Mouse (Mus musculus) CH12.LX (cell line): ENCODE data around the gene Cryab. TPM values are rescaled to one million over a fixed set of nuclear protein-coding genes. Genes with fewer than 3 reads are reported as not detected.

Source experiments
- DNase-seq: peaks from one replicate; pipeline ENCODE4 v3.0.0-alpha.2; 2013; ENCODE audit errors: extremely low read depth
- H3K27ac ChIP-seq: 2 replicates; pipeline ENCODE4 v1.5.1; 2012; ENCODE audit warnings: low read depth, mild to moderate bottlenecking, control low read depth, moderate library complexity; ENCODE audit not compliant: insufficient read depth
- H3K27me3 ChIP-seq: replicated peaks from 2 replicates; pipeline ENCODE3; 2012; ENCODE audit warnings: inconsistent platforms
- H3K36me3 ChIP-seq, 2 experiments: replicated peaks in 1 of 2; 2 replicates each; pipeline versions ENCODE3 to v1.6.1; 2012; ENCODE audit warnings: inconsistent platforms in 1 of 2, low read length in 1 of 2, mild to moderate bottlenecking in 1 of 2, mixed read lengths in 1 of 2, moderate library complexity in 1 of 2; ENCODE audit not compliant: control insufficient read depth in 1 of 2, insufficient read depth in 1 of 2
- H3K4me1 ChIP-seq, 2 experiments: 2 replicates each; pipeline ENCODE4 v1.6.1; 2012; ENCODE audit warnings: inconsistent platforms in 1 of 2, moderate library complexity in 1 of 2; ENCODE audit not compliant: insufficient read depth in 2 of 2, control insufficient read depth in 1 of 2
- H3K4me2 ChIP-seq: 2 replicates; pipeline ENCODE4 v1.6.1; 2012; ENCODE audit warnings: low read depth, mild to moderate bottlenecking, control low read depth; ENCODE audit not compliant: poor library complexity, insufficient read depth, severe bottlenecking
- H3K4me3 ChIP-seq, 3 experiments: fragments of 150-350 bp in 1 of 3; sonication (generic) in 1 of 3; replicated peaks in 1 of 3; 2 replicates each; pipeline versions ENCODE3 to v1.5.1; 2011 to 2012; ENCODE audit warnings: low read depth in 2 of 3, low read length in 2 of 3, mild to moderate bottlenecking in 2 of 3, moderate library complexity in 2 of 3, control low read depth in 1 of 3, improper control_type of control experiment in 1 of 3, inconsistent platforms in 1 of 3, mixed read lengths in 1 of 3; ENCODE audit not compliant: poor library complexity in 1 of 3
- H3K79me2 ChIP-seq: replicated peaks from 2 replicates; pipeline ENCODE4 v1.6.1; 2012; ENCODE audit warnings: mild to moderate bottlenecking, moderate library complexity; ENCODE audit not compliant: control insufficient read depth, poor library complexity, insufficient read depth, severe bottlenecking; ENCODE audit errors: extremely low read depth
- H3K9ac ChIP-seq: 2 replicates; pipeline ENCODE4 v1.6.1; 2012; ENCODE audit warnings: low read depth, mild to moderate bottlenecking, control low read depth, moderate library complexity; ENCODE audit not compliant: insufficient read depth
- H3K9me3 ChIP-seq: replicated peaks from 2 replicates; pipeline ENCODE3; 2012; ENCODE audit warnings: low read length, inconsistent platforms, mixed read lengths
- BHLHE40 ChIP-seq: IDR thresholded peaks from 2 replicates; pipeline ENCODE4 v1.6.1; 2011; ENCODE audit warnings: mild to moderate bottlenecking, low read depth, low read length, improper control_type of control experiment
- CHD1 ChIP-seq: IDR thresholded peaks from 2 replicates; pipeline ENCODE4 v1.6.1; 2012; ENCODE audit warnings: low read depth, low read length, improper control_type of control experiment, inconsistent platforms
- CHD2 ChIP-seq: IDR thresholded peaks from 2 replicates; pipeline ENCODE4 v1.6.1; 2011; ENCODE audit warnings: low read length, improper control_type of control experiment
- E2F4 ChIP-seq: IDR thresholded peaks from 2 replicates; pipeline ENCODE4 v1.6.1; 2011; ENCODE audit warnings: low read depth, low read length, improper control_type of control experiment; ENCODE audit not compliant: insufficient replicate concordance
- HCFC1 ChIP-seq: IDR thresholded peaks from 2 replicates; pipeline ENCODE4 v1.6.1; 2012; ENCODE audit warnings: low read depth, mild to moderate bottlenecking, inconsistent platforms, low read length, improper control_type of control experiment
- JUN ChIP-seq: IDR thresholded peaks from 2 replicates; pipeline ENCODE4 v1.6.1; 2011; ENCODE audit warnings: low read depth, mild to moderate bottlenecking, low read length, improper control_type of control experiment, moderate library complexity; ENCODE audit not compliant: insufficient read depth
- MAX ChIP-seq: IDR thresholded peaks from 2 replicates; pipeline ENCODE4 v1.6.1; 2011; ENCODE audit warnings: low read length, improper control_type of control experiment
- MAZ ChIP-seq: IDR thresholded peaks from 2 replicates; pipeline ENCODE4 v1.6.1; 2012; ENCODE audit warnings: low read depth, mild to moderate bottlenecking, inconsistent platforms, low read length, improper control_type of control experiment, moderate library complexity
- MXI1 ChIP-seq: IDR thresholded peaks from 2 replicates; pipeline ENCODE4 v1.6.1; 2011; ENCODE audit warnings: mild to moderate bottlenecking, low read depth, low read length, improper control_type of control experiment
- MYC ChIP-seq: IDR thresholded peaks from 2 replicates; pipeline ENCODE4 v1.6.1; 2011; ENCODE audit warnings: low read depth, mild to moderate bottlenecking, improper control_type of control experiment, low read length
- PAX5 ChIP-seq: IDR thresholded peaks from 2 replicates; pipeline ENCODE4 v1.6.1; 2012; ENCODE audit warnings: low read length, inconsistent platforms, mixed read lengths
- POLR2AphosphoS2 ChIP-seq: IDR thresholded peaks from 2 replicates; pipeline ENCODE4 v1.6.1; 2011; ENCODE audit warnings: low read depth, low read length, improper control_type of control experiment
- RAD21 ChIP-seq: IDR thresholded peaks from 2 replicates; pipeline ENCODE4 v1.6.1; 2011; ENCODE audit warnings: low read depth, mild to moderate bottlenecking, low read length, improper control_type of control experiment, moderate library complexity
- SMC3 ChIP-seq: IDR thresholded peaks from 2 replicates; pipeline ENCODE4 v1.6.1; 2011; ENCODE audit warnings: low read depth, low read length, improper control_type of control experiment
- TCF12 ChIP-seq: IDR thresholded peaks from 2 replicates; pipeline ENCODE4 v1.6.1; 2014; ENCODE audit warnings: low read depth, mild to moderate bottlenecking, inconsistent platforms, low read length, improper control_type of control experiment
- USF1 ChIP-seq: IDR thresholded peaks from 2 replicates; pipeline ENCODE4 v1.6.1; 2014; ENCODE audit warnings: low read depth, mild to moderate bottlenecking, inconsistent platforms, low read length, improper control_type of control experiment
- ZKSCAN1 ChIP-seq: IDR thresholded peaks from 2 replicates; pipeline ENCODE4 v1.6.1; 2012; ENCODE audit warnings: low read depth, inconsistent platforms, low read length, improper control_type of control experiment, borderline replicate concordance
- dilution Hi-C: fragments of 300-500 bp; cut with MboI; formaldehyde crosslinking; loops from 2 replicates; pipeline ENCODE4 v1.14.3; 2020; ENCODE audit warnings: low sequenced_read_pairs; ENCODE audit not compliant: extremely low pct_unique_long_range_greater_than_20kb, extremely low pct_ligation_motif_present
- in situ Hi-C: fragments of 300-500 bp; cut with MboI; formaldehyde crosslinking; loops from 3 replicates; pipeline ENCODE4 v1.14.3; 2019; ENCODE audit warnings: low sequenced_read_pairs, low pct_ligation_motif_present, low pct_unique_long_range_greater_than_20kb, mixed read lengths
- polyA plus RNA-seq: library from polyadenylated mRNA; unstranded; fragments of >175 nt; gene quantifications from 2 replicates; pipeline ENCODE4 v1.2.1, GENCODE M21; 2012; ENCODE audit warnings: low read depth; ENCODE audit not compliant: insufficient read length
- total RNA-seq, 2 experiments: library from RNA; depleted of rRNA; stranded (reverse); fragments of 300-350 nt in 1 of 2; fragments of >200 nt in 1 of 2; gene quantifications; 2 replicates each; pipeline ENCODE4 v1.2.3; 2012 to 2014

Gene Cryab
- total and polyA plus RNA-seq, 3 experiments: not detected

GRCm38 (mm10) chr9:50742261-50742660, 8.9 kb upstream of the Cryab start:
- in situ Hi-C loops: no loop called here
- dilution Hi-C loops: no loop called here
- no peaks in the 10 kb centered on the region for H3K27me3 ChIP-seq
- H3K36me3 ChIP-seq: no peaks in the 10 kb centered on the region
- TF ChIP-seq MAX: no peak
- no peak for TF ChIP-seq USF1
- TF ChIP-seq JUN: no peak
- no peak for TF ChIP-seq MXI1
- TF ChIP-seq RAD21: no peak
- TF ChIP-seq CHD1: no peak
- TF ChIP-seq CHD2: no peak
- TF ChIP-seq PAX5: no peak
- no peak for TF ChIP-seq TCF12
- TF ChIP-seq HCFC1: no peak
- no peaks in the 10 kb centered on the region for H3K9me3 ChIP-seq
- no peak overlapping the region for H3K4me3 ChIP-seq
- no peaks in the 10 kb centered on the region for H3K79me2 ChIP-seq
- no peak overlapping the region for H3K4me2 ChIP-seq
- H3K4me1 ChIP-seq: peaks cover 3 to 10% of the 10 kb centered on the region in 2 experiments; a peak in 3 of 4 replicates
- DNase-seq: no peak
- H3K27ac ChIP-seq: no peak overlapping the region
- no peak overlapping the region for H3K9ac ChIP-seq

- in situ Hi-C loops: no loop called here
- no peak overlapping the region for H3K4me2 ChIP-seq
- H3K9ac ChIP-seq: no peak overlapping the region
- no peaks in the 10 kb centered on the region for H3K79me2 ChIP-seq
- peaks cover 3 to 10% of the 10 kb centered on the region in 2 experiments; a peak in 3 of 4 replicates for H3K4me1 ChIP-seq
- no peak for DNase-seq
- TF ChIP-seq SMC3 (no peak), BHLHE40 (no peak), MAZ (no peak), HCFC1 (no peak), POLR2AphosphoS2 (no peak), CHD2 (no peak), ZKSCAN1 (no peak), E2F4 (no peak), MYC (no peak)
- no peak overlapping the region for H3K27ac ChIP-seq
- H3K9me3 ChIP-seq: no peaks in the 10 kb centered on the region
- no peak overlapping the region for H3K4me3 ChIP-seq
- H3K36me3 ChIP-seq: no peaks in the 10 kb centered on the region
- H3K27me3 ChIP-seq: no peaks in the 10 kb centered on the region
- dilution Hi-C loops: no loop called here
Observed at GRCm38 (mm10) chr9:50742744-50743143, 8.4 kb upstream of the Cryab start.
